Mouse (Mus musculus) cerebellum, adult 11-12 months (tissue): ENCODE data around the gene Rbfox1.

Experiments
- DNase-seq: peaks from one replicate; pipeline ENCODE4 v3.0.0; 2022

The Rbfox1 gene

GRCm38 (mm10) chr16:5997136-5997535 is 112.0 kb downstream of the Rbfox1 start:
- no peak for DNase-seq

- DNase-seq: no peak
Observed at GRCm38 (mm10) chr16:5997651-5998050, 112.5 kb downstream of the Rbfox1 start.

GRCm38 (mm10) chr16:6000016-6000415 is 114.9 kb downstream of the Rbfox1 start:
- DNase-seq: no peak

- no peak for DNase-seq
Observed at GRCm38 (mm10) chr16:6006996-6007395, 121.8 kb downstream of the Rbfox1 start.

GRCm38 (mm10) chr16:6012853-6013252 is 127.7 kb downstream of the Rbfox1 start:
- DNase-seq: no peak

- DNase-seq: peak; percentile 78
Observed at GRCm38 (mm10) chr16:6018639-6019038, 133.5 kb downstream of the Rbfox1 start.

- no peak for DNase-seq
Observed at GRCm38 (mm10) chr16:6019361-6019760, 134.2 kb downstream of the Rbfox1 start.

- no peak for DNase-seq
Observed at GRCm38 (mm10) chr16:6031280-6031679, 146.1 kb downstream of the Rbfox1 start.

GRCm38 (mm10) chr16:6032563-6032962 is 147.4 kb downstream of the Rbfox1 start:
- no peak for DNase-seq

GRCm38 (mm10) chr16:6034876-6035275 is 149.7 kb downstream of the Rbfox1 start:
- peak; percentile 47 for DNase-seq

GRCm38 (mm10) chr16:6037009-6037408 is 151.9 kb downstream of the Rbfox1 start:
- DNase-seq: no peak

GRCm38 (mm10) chr16:6042766-6043165 is 157.6 kb downstream of the Rbfox1 start:
- no peak for DNase-seq

GRCm38 (mm10) chr16:6048601-6049000 is 163.4 kb downstream of the Rbfox1 start:
- DNase-seq: no peak

- DNase-seq: no peak
Observed at GRCm38 (mm10) chr16:6062495-6062894, 177.3 kb downstream of the Rbfox1 start.

GRCm38 (mm10) chr16:6065481-6065880 is 180.3 kb downstream of the Rbfox1 start:
- peak; percentile 73 for DNase-seq

- DNase-seq: no peak
Observed at GRCm38 (mm10) chr16:6075442-6076050, 190.4 kb downstream of the Rbfox1 start.

GRCm38 (mm10) chr16:6079017-6079416 is 193.9 kb downstream of the Rbfox1 start:
- no peak for DNase-seq

- peak; percentile 88 for DNase-seq
Observed at GRCm38 (mm10) chr16:6084701-6085365, 199.7 kb downstream of the Rbfox1 start.

- DNase-seq: peak; percentile 84
Observed at GRCm38 (mm10) chr16:6086200-6086599, 201.0 kb downstream of the Rbfox1 start.

- DNase-seq: no peak
Observed at GRCm38 (mm10) chr16:6091326-6092123, 206.4 kb downstream of the Rbfox1 start.

- DNase-seq: no peak
Observed at GRCm38 (mm10) chr16:6095604-6096372, 210.6 kb downstream of the Rbfox1 start.

GRCm38 (mm10) chr16:6097244-6098040 is 212.3 kb downstream of the Rbfox1 start:
- no peak for DNase-seq
